Mouse (Mus musculus): ENCODE results near the gene Myh10.

DNA sequence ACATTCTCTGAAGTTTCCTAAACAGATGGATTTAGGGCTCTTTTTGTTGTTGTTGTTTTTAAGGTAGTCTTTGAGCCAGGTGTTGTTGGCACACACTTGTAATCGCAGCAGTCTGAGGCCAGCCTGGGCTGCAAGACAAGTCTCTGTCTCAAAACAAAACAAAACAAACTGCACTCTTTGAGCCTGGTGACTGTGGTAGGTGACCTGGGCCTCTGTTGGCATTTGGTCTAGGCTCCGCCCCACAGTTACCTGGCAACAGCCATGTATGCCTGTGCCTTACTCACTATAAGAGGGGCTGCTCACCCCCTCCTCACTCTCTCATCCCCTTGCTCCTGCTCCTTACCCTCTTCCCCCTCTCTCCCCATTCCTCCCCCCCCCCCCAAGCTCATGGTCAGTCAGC lies 170.9 kb downstream of the Myh10 start:
- TF ChIP-seq CTCF (IDR thresholded peaks at IDR 0.05; ENCODE audit: low read depth) (no peak), EP300 (optimal IDR thresholded peaks at IDR 0.05) (no peak)

Data from stomach, postnatal 0 days (tissue).